Mouse (Mus musculus) telencephalon, adult 2 months (tissue): ENCODE measurements around the gene Slc6a12.
A peak's percentile ranks its signal among the peaks of the same experiment; 100 is the strongest.

Experiments
- DNase-seq: peaks from one replicate; pipeline ENCODE4 v3.0.0-alpha.2; 2011; ENCODE audit warnings: low read depth, low spot score

Gene Slc6a12

GRCm38 (mm10) chr6:121343026-121343770 is at the start of gene Slc6a12:
Gene Slc6a12 (plus strand): TSS chr6:121343076.
- DNase-seq = no peak

GRCm38 (mm10) chr6:121299317-121299716 is 43.6 kb upstream of the Slc6a12 start:
- DNase-seq = no peak

DNA sequence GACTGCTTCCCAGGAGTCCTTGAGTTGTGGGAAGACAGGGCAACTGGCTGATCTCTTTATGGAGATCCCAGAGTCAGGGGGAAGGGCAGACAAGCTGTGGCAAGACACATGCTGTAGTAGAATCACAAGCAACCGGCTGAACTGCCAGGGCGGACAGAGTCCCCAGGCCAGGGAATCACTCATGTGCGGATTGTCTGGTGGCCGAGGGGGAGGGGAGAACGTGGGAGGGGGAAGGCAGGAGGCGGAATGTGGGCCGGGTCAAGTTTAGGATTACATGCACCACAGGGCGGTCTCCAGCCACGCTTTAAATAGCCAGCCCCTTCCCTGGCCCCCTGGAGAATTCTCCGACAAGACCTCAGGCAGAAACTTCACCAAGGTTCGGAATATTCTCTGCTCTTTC is 42.9 kb upstream of the Slc6a12 start, which contains the start of gene Slc6a13:
Gene Slc6a13 (plus strand): TSS at position 274 of the 400 bp plus-strand sequence.
- DNase-seq = no peak

- DNase-seq = no peak
These were observed 42.4 kb upstream of the Slc6a12 start for GRCm38 (mm10) chr6:121300504-121300903.

- no peak for DNase-seq
These were observed 39.2 kb upstream of the Slc6a12 start for GRCm38 (mm10) chr6:121303466-121304220.

DNA sequence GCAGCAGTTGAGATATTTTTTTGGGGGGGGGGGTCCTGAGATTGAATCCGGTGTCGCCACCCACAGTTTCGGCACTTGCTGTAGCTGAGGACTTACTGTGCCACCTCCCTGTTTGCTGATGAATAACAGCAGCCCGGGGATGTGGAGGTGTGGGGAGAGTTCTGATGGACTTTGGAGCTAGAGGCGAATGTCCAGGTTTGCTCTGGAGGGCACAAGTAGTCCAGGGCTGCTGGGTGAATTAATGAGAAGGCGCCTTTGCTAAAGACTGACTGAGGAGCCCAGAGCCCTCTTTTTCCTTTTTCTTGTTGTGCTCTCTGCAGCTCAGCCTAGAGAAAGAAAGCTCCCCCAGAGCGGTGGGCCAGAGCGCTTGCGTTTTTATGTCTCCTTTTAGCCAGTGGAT is 38.2 kb upstream of the Slc6a12 start:
- DNase-seq = no peak

DNA sequence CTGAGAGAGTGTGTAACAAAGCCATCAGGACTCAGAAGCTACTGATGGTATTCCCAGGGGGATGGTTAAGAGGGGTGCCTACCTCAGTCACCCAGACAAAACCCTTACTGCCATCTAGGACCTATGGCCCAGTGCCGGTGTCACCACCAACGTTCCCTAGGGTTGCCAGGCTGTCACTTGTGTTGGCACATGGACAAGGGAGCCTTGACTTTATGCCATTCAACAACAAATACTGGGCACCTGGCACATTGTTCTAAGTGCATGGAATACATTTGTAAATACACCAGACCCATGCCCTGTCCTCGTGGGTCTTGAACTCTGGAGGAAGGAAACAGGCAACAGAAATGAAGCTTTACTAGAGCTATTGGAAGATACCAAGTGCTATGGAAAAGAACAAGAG is 37.3 kb upstream of the Slc6a12 start:
- DNase-seq = no peak

GRCm38 (mm10) chr6:121310984-121311383 is 31.9 kb upstream of the Slc6a12 start:
- no peak for DNase-seq

DNA sequence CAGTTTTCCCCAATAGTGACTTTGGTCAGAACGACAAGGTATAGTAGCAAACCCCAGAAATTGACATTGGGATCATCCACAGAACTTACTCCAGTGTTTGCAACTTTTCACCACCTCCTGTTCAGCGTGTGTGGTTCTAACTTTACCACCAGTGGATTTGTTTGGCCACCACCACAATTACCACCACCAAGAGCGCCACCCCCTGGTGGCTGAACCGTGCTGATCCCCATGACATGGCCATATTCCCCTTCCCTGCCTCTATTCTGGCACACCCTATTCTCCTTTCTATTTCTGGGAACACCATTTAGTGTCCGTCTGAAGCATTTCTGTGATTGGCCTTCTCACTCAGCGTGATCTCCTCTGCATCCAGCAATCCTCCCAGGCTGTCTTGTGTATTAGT is 23.8 kb upstream of the Slc6a12 start:
- DNase-seq = no peak

- no peak for DNase-seq
These were observed 20.3 kb upstream of the Slc6a12 start for GRCm38 (mm10) chr6:121322381-121323110.

DNA sequence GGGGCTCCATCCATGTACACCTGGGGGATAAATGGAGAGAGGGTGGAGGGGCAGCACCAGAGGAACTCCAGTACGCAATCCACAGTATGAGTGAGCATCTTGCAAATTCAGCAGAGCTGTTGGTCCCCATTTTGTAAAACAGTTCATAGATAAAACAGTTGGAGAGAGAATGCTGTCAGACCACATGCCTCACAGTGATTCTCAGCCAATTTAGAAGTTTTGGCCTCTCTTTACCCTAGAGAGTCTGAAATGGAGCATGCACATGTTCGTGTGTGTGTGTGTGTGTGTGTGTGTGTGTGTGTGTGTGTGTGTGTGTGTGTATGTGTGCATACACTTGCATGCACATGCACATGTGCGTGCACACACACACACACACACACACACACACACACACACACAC is 17.6 kb upstream of the Slc6a12 start:
- no peak for DNase-seq

DNA sequence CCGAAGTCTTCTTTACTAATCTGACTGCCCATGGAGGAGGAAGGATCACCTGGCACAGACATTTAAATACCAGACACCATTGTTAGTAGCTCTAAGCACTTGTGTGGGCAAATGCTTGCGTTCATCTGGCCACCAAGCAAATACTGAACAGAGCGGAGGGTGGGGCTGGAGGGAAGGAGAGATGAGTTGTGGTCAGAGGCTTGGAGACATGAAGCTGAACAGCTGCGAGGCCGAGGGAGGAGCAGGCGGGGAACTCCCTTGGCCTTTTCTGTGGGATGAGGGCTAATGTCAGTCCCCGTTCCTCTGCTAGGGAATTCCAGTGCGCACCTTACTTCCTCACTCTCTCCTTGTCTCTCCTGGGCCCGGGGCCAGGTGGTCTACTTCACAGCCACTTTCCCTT is 17.1 kb upstream of the Slc6a12 start:
- no peak for DNase-seq

- DNase-seq = no peak
These were observed 16.3 kb upstream of the Slc6a12 start for GRCm38 (mm10) chr6:121326486-121327069.

- no peak for DNase-seq
These were observed 14.4 kb upstream of the Slc6a12 start for GRCm38 (mm10) chr6:121328417-121328884.

DNA sequence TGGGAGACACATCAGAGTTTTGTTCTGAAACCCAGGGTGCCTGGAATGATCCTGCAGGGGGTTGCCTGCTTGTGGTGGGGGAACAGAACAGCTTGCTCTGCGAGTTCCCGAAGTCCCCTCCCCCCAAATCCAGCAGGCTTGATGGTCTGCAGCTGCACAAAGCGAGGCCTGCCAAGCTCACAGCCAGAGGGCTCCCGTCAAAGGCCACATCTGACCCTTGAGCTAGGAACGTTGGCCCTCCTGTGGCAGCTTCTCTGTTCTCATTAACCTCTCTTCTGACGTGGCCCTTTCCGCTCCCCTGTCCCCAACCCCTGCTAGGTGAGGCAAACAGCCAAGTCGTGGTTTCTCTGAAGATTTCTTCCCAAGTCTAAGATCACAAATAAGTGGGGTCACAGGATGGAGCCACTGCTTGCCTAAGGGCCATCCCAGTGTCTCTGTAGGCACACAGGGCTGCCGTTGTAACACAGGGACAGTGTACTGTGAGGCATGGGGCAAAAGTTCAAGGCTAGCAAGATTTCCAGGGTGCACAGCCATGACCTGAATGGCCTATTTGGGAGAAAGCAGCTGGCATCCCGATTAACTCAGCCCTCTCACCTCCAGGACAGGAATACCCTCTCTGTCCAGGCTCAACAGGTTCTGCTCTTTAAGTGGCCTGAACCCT is 12.9 kb upstream of the Slc6a12 start:
- DNase-seq = no peak

GRCm38 (mm10) chr6:121335841-121336240 is 7.0 kb upstream of the Slc6a12 start:
- no peak for DNase-seq

DNA sequence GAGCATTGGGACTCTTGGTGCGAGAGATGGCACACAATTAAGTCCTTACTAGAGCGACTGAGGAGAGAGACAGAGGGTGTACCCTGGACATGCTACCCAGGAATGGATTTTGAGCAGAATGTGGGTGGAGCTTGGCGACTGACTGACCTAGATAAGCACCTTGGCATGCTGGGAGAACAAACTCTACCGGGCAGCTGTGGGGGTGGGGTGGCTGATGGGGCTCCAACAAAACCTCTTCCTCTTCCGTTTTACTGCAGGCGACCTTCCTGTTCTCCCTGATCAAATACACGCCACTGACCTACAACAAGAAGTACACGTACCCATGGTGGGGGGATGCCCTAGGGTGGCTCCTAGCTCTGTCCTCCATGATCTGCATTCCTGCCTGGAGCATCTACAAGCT is 6.3 kb upstream of the Slc6a12 start:
- no peak for DNase-seq

DNA sequence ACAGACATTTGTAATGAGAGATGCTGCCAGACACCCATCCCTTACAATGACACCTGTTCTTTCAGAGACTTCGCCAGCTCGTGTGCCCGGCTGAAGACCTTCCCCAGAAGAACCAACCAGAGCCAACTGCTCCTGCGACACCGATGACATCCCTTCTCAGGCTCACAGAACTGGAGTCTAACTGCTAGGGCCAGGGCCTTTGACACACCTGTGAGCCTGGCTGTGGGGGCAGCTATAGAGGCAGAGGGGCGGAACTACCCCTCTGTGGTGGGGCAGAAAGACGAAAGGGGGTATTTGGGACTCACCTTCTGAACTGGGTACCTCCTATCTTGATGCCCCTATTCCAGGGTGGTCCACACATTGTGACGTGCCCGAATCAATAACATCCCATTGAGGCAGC is 5.6 kb upstream of the Slc6a12 start:
- DNase-seq = no peak

GRCm38 (mm10) chr6:121337770-121338518 is 4.9 kb upstream of the Slc6a12 start:
- DNase-seq = peak; percentile 74

GRCm38 (mm10) chr6:121338519-121338896 is 4.4 kb upstream of the Slc6a12 start:
- DNase-seq = no peak

- no peak for DNase-seq
These were observed 1.2 kb upstream of the Slc6a12 start for GRCm38 (mm10) chr6:121341650-121342049.
